32 mouse cellular contexts compared by ENCODE assay signal in genomic region chr16:87848799-87849198, GRCm38 (mm10).
"Had no signal": no experiment of that assay in that cellular context is flagged by ENCODE, and none has a peak within 500 bp of the region (broad histone marks: within the 10 kb centered on the region; RNA-seq: fewer than 3 reads in every experiment).

No protein-coding gene starts in this region.

- H3K9ac ChIP-seq: limb, embryonic 12.5 days; limb, embryonic 13.5 days; limb, embryonic 15.5 days; liver, embryonic 12.5 days; liver, embryonic 13.5 days; liver, embryonic 14.5 days; liver, embryonic 15.5 days; liver, postnatal 0 days; lung, embryonic 14.5 days; lung, embryonic 15.5 days; midbrain, embryonic 12.5 days; midbrain, embryonic 13.5 days; midbrain, embryonic 15.5 days; neural tube, embryonic 12.5 days had no signal

- H3K27ac ChIP-seq: limb, embryonic 10.5 days; limb, embryonic 12.5 days; limb, embryonic 13.5 days; limb, embryonic 15.5 days; liver, embryonic 12.5 days; liver, embryonic 13.5 days; liver, embryonic 14.5 days; liver, embryonic 15.5 days; lung, embryonic 15.5 days; macrophage; midbrain, embryonic 10.5 days; midbrain, embryonic 12.5 days; midbrain, embryonic 13.5 days; midbrain, embryonic 15.5 days; neural tube, embryonic 12.5 days had no signal

- H3K4me2 ChIP-seq: limb, embryonic 12.5 days; limb, embryonic 13.5 days; limb, embryonic 15.5 days; liver, embryonic 11.5 days; liver, embryonic 12.5 days; liver, embryonic 13.5 days; liver, embryonic 15.5 days; lung, embryonic 14.5 days; lung, embryonic 15.5 days; midbrain, embryonic 11.5 days; midbrain, embryonic 12.5 days; midbrain, embryonic 13.5 days; midbrain, embryonic 15.5 days; neural tube, embryonic 12.5 days had no signal

- H3K9me3 ChIP-seq: limb, embryonic 10.5 days; limb, embryonic 12.5 days; limb, embryonic 13.5 days; limb, embryonic 15.5 days; liver, embryonic 12.5 days; liver, embryonic 13.5 days; liver, embryonic 15.5 days; lung, embryonic 15.5 days; megakaryocyte, embryonic 14.5 days; midbrain, embryonic 10.5 days; midbrain, embryonic 12.5 days; midbrain, embryonic 13.5 days; midbrain, embryonic 15.5 days; neural tube, embryonic 12.5 days had no signal

- H3K4me1 ChIP-seq: limb, embryonic 10.5 days; limb, embryonic 12.5 days; limb, embryonic 13.5 days; limb, embryonic 15.5 days; liver, embryonic 12.5 days; liver, embryonic 13.5 days; liver, embryonic 15.5 days; lung, embryonic 15.5 days; megakaryocyte, embryonic 14.5 days; midbrain, embryonic 10.5 days; midbrain, embryonic 15.5 days; neural tube, embryonic 12.5 days had no signal

- H3K36me3 ChIP-seq: limb, embryonic 10.5 days; limb, embryonic 12.5 days; limb, embryonic 13.5 days; limb, embryonic 15.5 days; liver, embryonic 12.5 days; liver, embryonic 13.5 days; liver, embryonic 15.5 days; lung, embryonic 15.5 days; midbrain, embryonic 10.5 days; midbrain, embryonic 12.5 days; midbrain, embryonic 13.5 days; midbrain, embryonic 15.5 days; neural tube, embryonic 12.5 days had no signal

- H3K27me3 ChIP-seq: limb, embryonic 12.5 days; limb, embryonic 13.5 days; limb, embryonic 15.5 days; liver, embryonic 12.5 days; liver, embryonic 13.5 days; liver, embryonic 15.5 days; lung, embryonic 15.5 days; megakaryocyte, embryonic 14.5 days; midbrain, embryonic 12.5 days; midbrain, embryonic 13.5 days; midbrain, embryonic 15.5 days; neural tube, embryonic 12.5 days had no signal

- H3K4me3 ChIP-seq: limb, embryonic 10.5 days; limb, embryonic 12.5 days; limb, embryonic 13.5 days; limb, embryonic 15.5 days; liver, embryonic 12.5 days; liver, embryonic 13.5 days; liver, embryonic 15.5 days; lung, embryonic 15.5 days; megakaryocyte, embryonic 14.5 days; midbrain, embryonic 10.5 days; midbrain, embryonic 12.5 days; midbrain, embryonic 13.5 days; midbrain, embryonic 15.5 days; myocyte; neural tube, embryonic 12.5 days had no signal

- ATAC-seq: liver, embryonic 12.5 days; liver, postnatal 0 days; lung, postnatal 0 days; midbrain, embryonic 13.5 days; midbrain, embryonic 15.5 days; midbrain, embryonic 16.5 days had no signal

- DNase-seq: left cerebral cortex, postnatal 4 days; liver; liver, embryonic 13.5 days; liver, postnatal 0 days; lung, adult 18-20 months; lung, adult 2 months; lung, embryonic 14.5 days; lung, postnatal 10 days; lung, postnatal 14 days; lung, postnatal 36 days; lung, postnatal 4 days; midbrain, embryonic 14.5 days had no signal
